Mouse (Mus musculus): ENCODE results near the gene Zbp1. TPM values are rescaled to one million over a fixed set of nuclear protein-coding genes. Genes with fewer than 3 reads are reported as not detected.
A peak's percentile ranks its signal among the peaks of the same experiment; 100 is the strongest.

Gene Zbp1
- polyA plus RNA-seq, 1 experiment from 2014 or later, result 0.08 TPM

- H3K27me3 ChIP-seq (replicated peaks), result peaks cover 9% of the 10 kb centered on the region; the same call in 1 of the 2 replicates
- H3K27ac ChIP-seq (replicated peaks), result peak overlapping the region; percentile 42; the same call in 1 of the 2 replicates
- peak; percentile 86; the same call in 1 of the 2 replicates for ATAC-seq (ENCODE audit: low FRiP score)
- H3K9me3 ChIP-seq (replicated peaks), result no peaks in the 10 kb centered on the region
- 38% methylated on average over 24 of the region's 24 CpGs for WGBS
- H3K36me3 ChIP-seq, result no peaks in the 10 kb centered on the region
- no peak overlapping the region for H3K9ac ChIP-seq (replicated peaks)
- H3K4me1 ChIP-seq, result peaks cover 12% of the 10 kb centered on the region; the same call in 1 of the 2 replicates
- no peak overlapping the region for H3K4me3 ChIP-seq (replicated peaks)
- H3K4me2 ChIP-seq, result peak overlapping the region; percentile 19
These were observed 59.1 kb downstream of the Zbp1 start for GRCm38 (mm10) chr2:173159354-173160311.

GRCm38 (mm10) chr2:173158390-173159055 lies 60.2 kb downstream of the Zbp1 start:
- no peaks in the 10 kb centered on the region for H3K9me3 ChIP-seq (replicated peaks)

GRCm38 (mm10) chr2:173157871-173158270 lies 60.9 kb downstream of the Zbp1 start:
- Histone ChIP-seq H3K9ac (replicated peaks) (no peak overlapping the region), H3K27ac (replicated peaks) (no peak overlapping the region), H3K4me1 (peaks cover 12% of the 10 kb centered on the region; the same call in 1 of the 2 replicates), H3K4me2 (no peak overlapping the region), H3K36me3 (no peaks in the 10 kb centered on the region), H3K27me3 (replicated peaks) (peaks cover 6% of the 10 kb centered on the region; the same call in 1 of the 2 replicates), H3K9me3 (replicated peaks) (no peaks in the 10 kb centered on the region), H3K4me3 (replicated peaks) (no peak overlapping the region)
- ATAC-seq (ENCODE audit: low FRiP score), result no peak
- 98% methylated on average over 4 of the region's 4 CpGs for WGBS

More at GRCm38 (mm10) chr2:173158390-173159055, 60.2 kb downstream of the Zbp1 start:
- Histone ChIP-seq H3K27ac (replicated peaks) (no peak overlapping the region), H3K9ac (replicated peaks) (no peak overlapping the region), H3K4me3 (replicated peaks) (no peak overlapping the region), H3K4me1 (peaks cover 12% of the 10 kb centered on the region; the same call in 1 of the 2 replicates), H3K4me2 (no peak overlapping the region), H3K36me3 (no peaks in the 10 kb centered on the region), H3K27me3 (replicated peaks) (peaks cover 6% of the 10 kb centered on the region; the same call in 1 of the 2 replicates)
- WGBS, result 92% methylated on average over 19 of the region's 19 CpGs
- ATAC-seq (ENCODE audit: low FRiP score), result no peak

GRCm38 (mm10) chr2:173157376-173157775 lies 61.3 kb downstream of the Zbp1 start:
- Histone ChIP-seq H3K36me3 (no peaks in the 10 kb centered on the region), H3K9ac (replicated peaks) (no peak overlapping the region), H3K4me1 (peaks cover 12% of the 10 kb centered on the region; the same call in 1 of the 2 replicates), H3K27ac (replicated peaks) (no peak overlapping the region), H3K27me3 (replicated peaks) (peaks cover 5% of the 10 kb centered on the region; the same call in 1 of the 2 replicates), H3K4me2 (no peak overlapping the region), H3K9me3 (replicated peaks) (no peaks in the 10 kb centered on the region), H3K4me3 (replicated peaks) (no peak overlapping the region)
- WGBS, result 65% methylated on average over 4 of the region's 4 CpGs
- no peak for ATAC-seq (ENCODE audit: low FRiP score)

- Histone ChIP-seq H3K27me3 (replicated peaks) (0 out of 2 replicates have a peak, but pooled peaks cover 3% of the 10 kb centered on the region), H3K4me3 (replicated peaks) (no peak overlapping the region), H3K27ac (replicated peaks) (no peak overlapping the region), H3K4me1 (peaks cover 10% of the 10 kb centered on the region; the same call in 1 of the 2 replicates), H3K4me2 (no peak overlapping the region), H3K9me3 (replicated peaks) (no peaks in the 10 kb centered on the region), H3K36me3 (no peaks in the 10 kb centered on the region), H3K9ac (replicated peaks) (no peak overlapping the region)
- no peak for ATAC-seq (ENCODE audit: low FRiP score)
- 88% methylated on average over 13 of the region's 13 CpGs for WGBS
These were observed 61.8 kb downstream of the Zbp1 start for GRCm38 (mm10) chr2:173156923-173157322.

Other genes starting within 250 kb of the Zbp1 start
- 0.44 and 1.1 TPM in 2 replicates for gene Spo11, start 241.2 kb downstream of the Zbp1 start, polyA plus RNA-seq (2015; fragmentation: Nextera tagmentation; extraction: Ambion mirVana)
- 109 and 117 TPM in 2 replicates for gene Rae1, start 218.8 kb downstream of the Zbp1 start, polyA plus RNA-seq (2015; fragmentation: Nextera tagmentation; extraction: Ambion mirVana)
- 11.5 and 22.7 TPM in 2 replicates for gene Rbm38, start 198.4 kb downstream of the Zbp1 start, polyA plus RNA-seq (2015; fragmentation: Nextera tagmentation; extraction: Ambion mirVana)
- gene Ctcfl, start 99.4 kb downstream of the Zbp1 start, polyA plus RNA-seq (2015; fragmentation: Nextera tagmentation; extraction: Ambion mirVana), result 0.09 and 0.10 TPM in 2 replicates
- gene Pck1, start 65.9 kb downstream of the Zbp1 start, polyA plus RNA-seq (2015; fragmentation: Nextera tagmentation; extraction: Ambion mirVana), result 0.34 TPM in 1 of 2 replicates, not detected in the other
- 4.5 and 4.6 TPM in 2 replicates for gene Pmepa1, start 57.6 kb upstream of the Zbp1 start, polyA plus RNA-seq (2015; fragmentation: Nextera tagmentation; extraction: Ambion mirVana)